Mouse (Mus musculus) kidney, adult 2 months (tissue): ENCODE measurements around the gene Kcnq1. TPM values are rescaled to one million over a fixed set of nuclear protein-coding genes. Genes with fewer than 3 reads are reported as not detected.
A peak's percentile ranks its signal among the peaks of the same experiment; 100 is the strongest.

Source experiments
- DNase-seq: peaks from one replicate; pipeline ENCODE4 v3.0.0; 2021
- H3K27ac ChIP-seq: fragments of 200-500 bp; 2 replicates; pipeline ENCODE4 v1.5.1; 2012; ENCODE audit warnings: low read depth, low read length, control low read depth, inconsistent platforms; ENCODE audit not compliant: insufficient read depth
- H3K27me3 ChIP-seq: fragments of 200-500 bp; replicated peaks from 2 replicates; pipeline ENCODE4 v1.6.1; 2012; ENCODE audit warnings: mild to moderate bottlenecking, moderate library complexity, low read length, inconsistent platforms; ENCODE audit not compliant: control insufficient read depth, insufficient read depth
- H3K36me3 ChIP-seq: fragments of 200-500 bp; 2 replicates; pipeline ENCODE4 v1.6.1; 2012; ENCODE audit warnings: mild to moderate bottlenecking, moderate library complexity, low read length, inconsistent platforms; ENCODE audit not compliant: control insufficient read depth, insufficient read depth
- H3K4me1 ChIP-seq: fragments of 200-500 bp; 2 replicates; pipeline ENCODE4 v1.6.1; 2011; ENCODE audit warnings: low read length; ENCODE audit not compliant: control insufficient read depth, insufficient read depth
- H3K4me3 ChIP-seq: fragments of 200-500 bp; 2 replicates; pipeline ENCODE4 v1.5.1; 2011; ENCODE audit warnings: mild to moderate bottlenecking, low read depth, low read length, control low read depth; ENCODE audit not compliant: insufficient read depth
- CTCF ChIP-seq: fragments of 200-500 bp; conservative IDR thresholded peaks from 2 replicates; pipeline ENCODE4 v1.5.1; 2011; ENCODE audit warnings: low read depth, mild to moderate bottlenecking, control low read depth, low read length, moderate library complexity, mixed read lengths; ENCODE audit not compliant: insufficient read depth, insufficient read length
- POLR2A ChIP-seq: fragments of 200-500 bp; IDR thresholded peaks from one replicate; pipeline ENCODE4 v1.6.1; 2011; ENCODE audit warnings: low read depth, low read length, control low read depth
- WGBS: fragments of 180-500 bp; shearing (Covaris S2); methylation state at CpG from one replicate; pipeline ENCODE4 v1.1.7; 2018; 5-methylcytosine and 5-hydroxymethylcytosine counted together
- polyA plus RNA-seq: library from polyadenylated mRNA; depleted of rRNA; stranded (reverse); fragments of >200 nt; gene quantifications from 2 replicates; pipeline ENCODE4 v1.2.3, GENCODE M21; 2012

Gene Kcnq1
- polyA plus RNA-seq, 1 experiment: 24.0 TPM

DNA sequence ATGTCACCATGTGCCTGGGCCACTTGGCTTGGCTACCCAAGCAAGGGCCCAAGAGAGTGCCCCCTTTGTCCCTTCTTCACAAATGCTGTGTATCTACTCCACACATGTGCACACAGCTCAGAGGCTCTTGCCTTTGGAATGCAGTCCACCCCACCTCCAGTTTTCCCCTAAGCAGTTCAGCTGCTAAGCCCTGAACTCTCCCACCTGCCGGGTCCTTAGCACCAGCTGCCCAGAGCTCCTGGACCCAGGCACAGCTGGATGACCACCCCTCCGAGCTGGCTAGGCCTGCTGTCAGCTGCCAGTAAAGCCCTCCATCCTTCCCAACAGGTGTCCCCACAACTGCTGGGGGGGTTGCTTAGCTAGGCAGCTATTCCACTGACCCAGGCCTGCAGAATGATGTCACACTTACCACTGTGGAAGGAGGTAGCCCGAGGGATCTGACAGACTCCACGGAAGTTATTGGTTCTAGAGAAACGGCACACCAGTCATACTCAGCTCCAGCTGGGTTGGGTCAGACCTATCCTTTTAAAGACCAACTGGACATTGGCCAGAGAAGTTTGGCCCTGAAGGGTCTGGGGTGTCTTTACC is 295.4 kb downstream of the Kcnq1 start:
- Histone ChIP-seq H3K4me3 (no peak overlapping the region), H3K27ac (no peak overlapping the region), H3K27me3 (no peaks in the 10 kb centered on the region), H3K36me3 (no peaks in the 10 kb centered on the region), H3K4me1 (no peaks in the 10 kb centered on the region)
- no peak for DNase-seq
- TF ChIP-seq CTCF (no peak), POLR2A (no peak)
- WGBS: 85% methylated on average over 5 of the region's 5 CpGs

DNA sequence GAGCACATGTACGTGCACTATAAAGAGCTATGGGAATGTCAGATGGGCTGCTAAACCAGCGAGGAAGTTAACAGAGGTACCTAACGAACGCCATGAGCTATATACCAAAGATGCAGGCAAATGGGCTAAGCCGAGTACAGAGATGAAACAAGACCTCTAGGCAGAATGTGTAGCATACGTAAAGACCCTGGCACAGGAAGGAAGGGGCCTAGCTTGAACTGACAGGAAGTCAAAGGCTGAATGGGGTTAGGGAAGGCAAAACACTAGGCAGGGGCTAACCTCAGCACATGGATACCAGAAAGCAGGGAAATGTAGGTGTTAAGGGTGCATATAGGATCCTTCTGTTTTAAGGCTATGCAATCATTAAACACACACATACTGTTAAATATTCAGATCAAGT is 298.1 kb downstream of the Kcnq1 start:
- H3K4me1 ChIP-seq: no peaks in the 10 kb centered on the region
- H3K27ac ChIP-seq: no peak overlapping the region
- no peak overlapping the region for H3K4me3 ChIP-seq
- no peak for TF ChIP-seq CTCF
- TF ChIP-seq POLR2A: no peak
- H3K27me3 ChIP-seq: no peaks in the 10 kb centered on the region
- no peaks in the 10 kb centered on the region for H3K36me3 ChIP-seq
- WGBS: 90% methylated on average over 6 of the region's 6 CpGs
- no peak for DNase-seq

DNA sequence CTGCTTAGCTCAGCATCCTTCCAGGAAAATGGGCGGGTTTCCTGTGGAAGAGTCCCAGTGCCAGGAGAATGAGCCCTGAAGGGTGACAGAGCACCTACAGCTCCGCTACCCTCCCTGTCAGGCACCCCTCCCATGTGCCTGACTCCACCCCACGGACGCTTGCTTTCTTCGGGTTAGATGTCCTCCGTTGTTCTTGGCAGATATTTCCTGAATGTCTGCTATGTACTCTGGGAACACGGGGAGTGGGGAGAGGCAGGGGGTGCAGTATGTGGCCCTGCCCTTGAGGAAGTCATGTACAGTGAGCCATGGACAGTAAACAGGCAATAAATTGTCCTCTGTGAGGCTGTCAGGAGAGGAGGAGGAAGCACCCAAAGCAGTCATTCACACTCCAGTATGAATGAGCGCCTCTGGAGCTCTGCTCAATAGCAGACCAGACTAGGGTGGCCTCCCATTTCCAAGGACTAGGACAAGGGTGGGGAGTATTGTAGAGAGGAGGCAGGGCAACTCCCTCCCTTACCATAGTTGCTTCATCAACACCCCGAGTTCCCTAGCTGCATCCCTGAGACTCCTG is 301.9 kb downstream of the Kcnq1 start:
- H3K27ac ChIP-seq: no peak overlapping the region
- no peak for TF ChIP-seq CTCF
- TF ChIP-seq POLR2A: no peak
- H3K27me3 ChIP-seq: no peaks in the 10 kb centered on the region
- no peak overlapping the region for H3K4me3 ChIP-seq
- WGBS: 26% methylated on average over 9 of the region's 9 CpGs
- DNase-seq: peak; percentile 86
- H3K4me1 ChIP-seq: no peaks in the 10 kb centered on the region
- H3K36me3 ChIP-seq: no peaks in the 10 kb centered on the region

DNA sequence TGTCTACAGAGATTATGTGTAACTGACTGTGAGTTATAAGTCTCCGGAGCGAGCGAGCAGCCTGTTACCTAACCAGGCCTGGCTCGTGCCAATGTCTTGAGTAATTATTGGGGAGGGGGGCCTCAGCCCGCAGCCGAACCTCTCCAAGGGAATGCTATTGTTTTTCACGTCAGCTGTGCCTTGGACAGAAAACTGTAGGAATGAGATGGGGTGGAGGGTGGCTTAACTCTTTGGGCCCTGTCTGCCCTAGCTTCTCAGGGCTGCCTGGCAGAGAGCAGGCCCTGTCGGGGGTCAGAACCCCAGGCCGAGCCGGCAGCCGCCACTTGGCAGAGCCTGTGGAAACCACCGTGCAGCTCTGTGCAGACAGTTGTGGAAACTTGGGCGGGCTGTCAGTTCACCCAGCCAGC is 302.5 kb downstream of the Kcnq1 start:
- H3K4me3 ChIP-seq: no peak overlapping the region
- H3K4me1 ChIP-seq: no peaks in the 10 kb centered on the region
- WGBS: 68% methylated on average over 13 of the region's 13 CpGs
- H3K27me3 ChIP-seq: no peaks in the 10 kb centered on the region
- no peak for TF ChIP-seq CTCF
- no peak for TF ChIP-seq POLR2A
- no peak for DNase-seq
- H3K27ac ChIP-seq: no peak overlapping the region
- H3K36me3 ChIP-seq: no peaks in the 10 kb centered on the region

DNA sequence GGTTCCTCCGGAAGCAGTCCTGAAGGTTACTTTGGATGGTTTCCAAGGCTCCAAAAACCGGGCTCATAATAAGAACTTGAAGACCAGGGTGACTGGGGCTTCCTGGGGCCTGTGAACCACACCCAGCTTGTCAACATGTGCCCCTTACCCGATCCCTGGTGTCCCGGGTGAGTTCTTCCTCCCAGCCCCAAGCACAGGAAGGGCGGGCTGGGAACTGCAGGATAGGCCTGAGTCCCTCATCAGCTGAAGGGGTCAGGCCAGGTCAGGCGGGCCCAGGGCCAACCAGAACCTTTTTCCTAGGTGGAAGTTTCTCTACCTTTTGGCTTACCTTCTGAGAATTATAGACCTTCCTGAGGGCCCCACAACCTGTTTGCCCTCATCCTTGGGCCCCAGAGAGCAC is 306.4 kb downstream of the Kcnq1 start:
- H3K4me1 ChIP-seq: no peaks in the 10 kb centered on the region
- WGBS: 64% methylated on average over 6 of the region's 6 CpGs
- no peaks in the 10 kb centered on the region for H3K27me3 ChIP-seq
- H3K27ac ChIP-seq: no peak overlapping the region
- H3K36me3 ChIP-seq: no peaks in the 10 kb centered on the region
- peak; percentile 47 for DNase-seq
- no peak overlapping the region for H3K4me3 ChIP-seq
- no peak for TF ChIP-seq POLR2A
- no peak for TF ChIP-seq CTCF

DNA sequence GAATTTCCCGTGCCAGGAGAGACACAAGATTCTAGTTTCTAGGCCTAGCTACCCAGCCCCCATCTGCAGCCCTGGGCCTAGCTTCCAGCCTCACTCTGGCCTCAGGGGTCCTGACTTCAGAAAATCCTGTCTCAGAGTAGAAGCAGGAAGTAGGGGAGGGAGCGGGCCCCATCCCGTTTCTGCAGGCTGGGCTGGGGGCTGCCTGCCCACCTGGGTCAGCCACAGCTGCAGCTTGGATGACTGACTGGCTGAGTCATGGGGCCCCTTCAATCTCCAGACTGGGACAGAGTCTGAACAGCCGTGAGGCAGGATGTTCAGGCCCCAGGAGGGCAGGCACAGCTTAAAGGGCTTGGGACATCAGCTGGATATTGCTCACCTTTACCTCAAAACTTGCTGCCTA is 308.9 kb downstream of the Kcnq1 start:
- DNase-seq: no peak
- Histone ChIP-seq H3K4me3 (no peak overlapping the region), H3K36me3 (no peaks in the 10 kb centered on the region), H3K27ac (no peak overlapping the region), H3K4me1 (no peaks in the 10 kb centered on the region), H3K27me3 (no peaks in the 10 kb centered on the region)
- TF ChIP-seq CTCF: no peak
- TF ChIP-seq POLR2A: no peak
- WGBS: 64% methylated on average over 4 of the region's 4 CpGs

DNA sequence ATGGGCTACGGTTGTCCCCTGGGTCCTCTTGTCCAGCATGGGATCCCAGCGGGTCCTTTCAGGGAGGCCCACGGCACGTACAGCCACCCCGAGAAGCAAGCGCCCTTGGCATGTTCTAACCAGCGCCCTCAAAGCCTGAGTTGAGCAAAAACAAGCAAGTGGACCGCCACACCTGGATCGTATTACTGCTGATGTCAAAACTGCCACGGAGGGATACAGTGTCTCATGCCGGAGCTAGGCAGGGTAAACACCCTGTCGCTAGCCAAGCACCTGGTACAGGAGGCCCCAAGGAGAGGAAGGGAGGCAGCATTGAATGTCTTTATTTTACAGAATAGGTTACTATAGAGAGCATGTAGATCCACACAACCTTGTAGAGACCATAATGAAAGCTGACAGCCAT is 310.2 kb downstream of the Kcnq1 start:
- H3K4me3 ChIP-seq: no peak overlapping the region
- H3K27me3 ChIP-seq: no peaks in the 10 kb centered on the region
- no peaks in the 10 kb centered on the region for H3K4me1 ChIP-seq
- H3K36me3 ChIP-seq: no peaks in the 10 kb centered on the region
- TF ChIP-seq POLR2A (no peak), CTCF (no peak)
- no peak overlapping the region for H3K27ac ChIP-seq
- no peak for DNase-seq
- 81% methylated on average over 12 of the region's 12 CpGs for WGBS

DNA sequence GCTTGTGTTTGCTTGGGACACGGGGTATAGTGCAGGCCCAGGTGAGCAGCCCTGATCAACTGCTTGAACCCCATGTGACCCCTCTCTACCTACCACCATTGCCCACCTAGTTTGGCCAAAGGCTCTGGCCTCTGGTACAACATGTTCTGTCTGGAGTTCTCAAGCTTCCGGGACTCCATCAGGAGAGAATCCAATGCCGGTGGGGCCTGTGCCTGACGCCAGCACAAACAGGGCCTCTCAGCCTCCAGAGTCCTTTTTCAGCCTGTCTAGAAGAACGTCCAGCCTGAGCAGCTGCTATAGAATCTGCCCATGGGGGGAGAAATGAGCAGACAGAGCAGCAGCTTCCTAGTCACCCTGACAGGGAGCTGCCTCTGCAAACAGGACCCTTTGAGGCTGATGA is 311.7 kb downstream of the Kcnq1 start:
- TF ChIP-seq POLR2A: no peak
- no peak for TF ChIP-seq CTCF
- no peaks in the 10 kb centered on the region for H3K27me3 ChIP-seq
- H3K36me3 ChIP-seq: no peaks in the 10 kb centered on the region
- no peak for DNase-seq
- 81% methylated on average over 5 of the region's 5 CpGs for WGBS
- no peak overlapping the region for H3K4me3 ChIP-seq
- no peaks in the 10 kb centered on the region for H3K4me1 ChIP-seq
- H3K27ac ChIP-seq: no peak overlapping the region
